Mouse (Mus musculus): ENCODE measurements around the gene Nicn1.

DNA sequence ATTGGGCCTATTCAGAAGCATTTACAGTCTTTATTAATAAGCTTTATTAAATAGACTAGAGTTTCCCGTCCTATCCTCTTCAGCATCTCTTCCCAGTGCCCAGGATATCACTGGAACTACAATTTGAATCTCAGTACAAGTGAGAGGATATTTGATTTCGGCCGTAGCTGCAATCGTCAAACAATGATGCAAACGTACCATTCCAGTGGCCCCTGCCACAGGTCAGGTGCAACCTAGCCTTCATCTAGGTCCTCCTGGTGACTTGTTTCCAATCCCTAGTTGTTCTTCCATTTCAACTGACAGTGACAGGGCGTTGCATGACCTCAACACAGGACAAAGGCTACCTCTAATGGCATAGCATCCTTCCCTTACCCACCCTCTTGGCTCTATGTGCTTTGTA lies 544 bp downstream of the Nicn1 start:
- no peak for TF ChIP-seq CTCF (IDR thresholded peaks at IDR 0.05; ENCODE audit: extremely low read depth, insufficient read depth, low read length)
- no peak for TF ChIP-seq POLR2A (IDR thresholded peaks at IDR 0.05; ENCODE audit: extremely low read depth, insufficient read depth, low read length)
